Mouse (Mus musculus) left cerebral cortex, adult 11 months (tissue): ENCODE results near the gene Runx2.

Source experiments
- DNase-seq: peaks from one replicate; pipeline ENCODE4 v3.0.0; 2022; ENCODE audit warnings: low spot score

The Runx2 gene

DNA sequence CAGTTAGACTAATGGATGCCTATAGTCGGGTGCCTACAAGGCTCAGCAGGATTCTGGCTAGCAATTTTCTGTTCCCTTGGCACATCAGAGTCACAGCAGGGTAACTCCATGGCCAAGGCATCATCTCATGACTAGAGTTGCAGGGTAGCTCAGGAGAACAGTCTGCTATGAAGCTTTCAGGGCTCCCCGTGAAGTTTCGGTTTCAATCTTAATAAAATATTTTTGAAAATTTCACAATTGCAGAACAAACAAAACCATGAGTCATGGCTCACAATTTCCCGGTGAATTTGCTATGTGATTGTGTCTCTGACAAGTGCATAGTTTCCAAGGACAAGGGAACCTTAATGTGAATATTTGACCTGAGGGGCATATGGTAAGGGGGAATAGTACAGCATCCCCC lies 355.6 kb downstream of the Runx2 start:
- no peak for DNase-seq

DNA sequence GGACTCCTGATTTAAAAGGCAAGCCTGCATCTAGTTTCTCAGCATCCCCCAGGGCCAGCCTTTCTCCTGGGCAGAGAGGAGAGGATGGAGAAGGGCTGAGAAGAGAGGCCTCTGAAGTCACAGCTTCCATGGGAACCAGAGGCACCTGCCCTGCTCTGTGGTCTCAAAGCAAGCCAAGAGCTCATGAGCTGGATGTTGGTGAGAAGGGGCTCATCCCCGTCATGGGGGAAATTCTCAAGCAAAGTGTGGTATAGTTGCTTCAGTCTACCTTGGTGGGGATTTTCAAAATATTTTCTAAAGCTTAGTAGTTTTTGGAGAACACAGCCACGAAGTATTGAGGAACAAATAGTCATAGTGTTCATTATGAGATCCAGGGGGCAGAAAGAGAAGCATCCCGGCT lies 357.9 kb downstream of the Runx2 start:
- no peak for DNase-seq

DNA sequence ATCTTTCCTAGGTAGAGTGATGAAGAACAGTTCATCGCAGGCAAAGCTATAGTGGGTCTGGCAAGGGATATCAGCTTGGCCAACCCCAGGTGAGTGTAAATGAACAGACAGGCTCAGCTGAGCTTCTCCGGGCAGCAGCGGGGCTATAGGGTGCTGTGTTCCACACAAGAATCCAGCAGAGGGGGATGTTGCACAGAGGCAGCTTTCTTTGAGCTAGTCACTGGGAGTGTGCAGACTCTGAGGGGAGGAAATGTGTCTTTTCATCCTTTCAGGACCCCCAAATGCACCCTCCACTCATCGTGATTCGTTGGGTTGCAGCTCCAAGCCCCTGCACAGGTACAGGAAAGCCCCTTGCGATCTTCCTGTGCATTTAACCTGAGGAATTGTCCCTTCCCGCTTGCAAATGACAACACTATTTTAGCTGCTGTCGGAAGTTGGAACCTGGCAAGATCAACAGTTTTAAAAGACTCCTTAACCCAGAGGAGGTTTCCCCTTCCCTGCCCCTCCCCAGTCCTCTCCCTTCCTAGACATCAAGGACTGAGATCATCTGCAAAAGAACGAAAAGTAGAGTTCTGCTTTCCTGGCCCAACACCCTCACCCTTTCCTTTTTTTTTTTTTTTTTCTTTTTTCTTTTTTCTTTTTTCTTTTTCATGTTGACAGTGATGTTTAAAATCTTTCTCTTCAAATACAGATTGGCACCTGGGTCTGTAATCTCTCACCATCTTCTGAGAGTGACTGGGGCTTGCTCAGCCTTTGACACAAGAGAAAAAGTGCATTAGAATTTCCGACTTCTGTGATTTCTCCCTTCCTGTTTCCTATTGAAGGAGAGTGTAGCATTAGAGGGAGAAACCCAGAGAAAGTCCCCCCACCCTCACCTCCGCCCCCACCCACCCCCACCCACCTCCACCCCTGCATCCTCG lies 358.7 kb downstream of the Runx2 start:
- peak; percentile 43 for DNase-seq

DNA sequence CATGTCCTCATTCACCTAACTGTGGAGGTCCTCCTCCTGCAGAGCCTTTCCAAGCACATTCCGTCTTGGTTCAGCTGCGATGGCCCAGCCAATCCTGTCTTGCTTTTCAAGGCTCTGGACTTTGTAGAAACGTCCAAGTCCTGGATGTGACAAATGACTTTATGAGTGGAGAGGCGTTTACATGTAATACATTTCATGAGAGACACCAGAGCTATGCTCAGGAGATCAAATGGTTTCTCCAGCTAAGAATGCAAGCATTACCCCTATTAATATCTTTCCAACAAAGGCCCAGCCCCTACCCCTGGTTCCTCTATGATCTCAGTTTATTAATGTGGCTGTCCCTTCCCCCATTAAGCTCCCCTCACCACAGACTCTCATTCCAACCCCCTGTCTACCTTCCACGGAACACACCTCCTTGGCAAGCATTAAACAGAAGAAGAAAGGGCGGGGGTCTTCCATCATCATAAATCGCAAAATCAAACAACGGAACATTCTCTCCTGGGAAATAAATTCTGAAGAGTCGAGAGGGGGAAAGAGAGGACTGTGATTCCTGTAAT lies 364.6 kb downstream of the Runx2 start:
- DNase-seq, result no peak
